Mouse (Mus musculus): Measurements from ENCODE around the gene Kremen2. TPM values are rescaled to one million over a fixed set of nuclear protein-coding genes. Genes with fewer than 3 reads are reported as not detected.

Kremen2 gene
- polyA plus RNA-seq, 1 experiment from 2014 or later: 0.25 TPM

GRCm38 (mm10) chr17:23770493-23770892 is 24.9 kb upstream of the Kremen2 start:
- H3K9ac ChIP-seq (ENCODE audit: low read length): peak overlapping the region; percentile 97
- peak overlapping the region; percentile 89 for H3K4me3 ChIP-seq (ENCODE audit: low read depth, low read length)
- H3K27me3 ChIP-seq (replicated peaks; ENCODE audit: control insufficient read depth, insufficient read depth, low read length): no peaks in the 10 kb centered on the region
- ATAC-seq (no peak), DNase-seq (ENCODE audit: low spot score) (peak; percentile 25)
- 13% methylated on average over 2 of the region's 2 CpGs for WGBS
- no peaks in the 10 kb centered on the region for H3K9me3 ChIP-seq (replicated peaks; ENCODE audit: control insufficient read depth, low read length)
- H3K4me1 ChIP-seq (ENCODE audit: control insufficient read depth, insufficient read depth, low read length): peaks cover 11% of the 10 kb centered on the region
- peak overlapping the region; percentile 84; the same call in 1 of the 2 replicates for H3K27ac ChIP-seq (ENCODE audit: low read depth, low read length)
- peaks cover 4% of the 10 kb centered on the region for H3K36me3 ChIP-seq (ENCODE audit: control insufficient read depth, insufficient read depth, low read length)
- H3K4me2 ChIP-seq (ENCODE audit: low read length): peak overlapping the region; percentile 72

- Histone ChIP-seq H3K9me3 (replicated peaks; ENCODE audit: control insufficient read depth, low read length) (no peaks in the 10 kb centered on the region), H3K36me3 (ENCODE audit: control insufficient read depth, insufficient read depth, low read length) (peaks cover 44% of the 10 kb centered on the region), H3K4me1 (ENCODE audit: control insufficient read depth, insufficient read depth, low read length) (no peaks in the 10 kb centered on the region), H3K4me2 (ENCODE audit: low read length) (no peak overlapping the region), H3K27ac (ENCODE audit: low read depth, low read length) (no peak overlapping the region), H3K9ac (ENCODE audit: low read length) (peak overlapping the region; percentile 17; the same call in 1 of the 2 replicates), H3K4me3 (ENCODE audit: low read depth, low read length) (no peak overlapping the region), H3K27me3 (replicated peaks; ENCODE audit: control insufficient read depth, insufficient read depth, low read length) (no peaks in the 10 kb centered on the region)
- WGBS: 86% methylated on average over 11 of the region's 11 CpGs
- peak; percentile 11; the same call in 1 of the 2 replicates for ATAC-seq
- no peak for DNase-seq (ENCODE audit: low spot score)
These were observed 17.3 kb upstream of the Kremen2 start for GRCm38 (mm10) chr17:23762976-23763375.

GRCm38 (mm10) chr17:23761155-23761554 is 15.5 kb upstream of the Kremen2 start:
- H3K27me3 ChIP-seq (replicated peaks; ENCODE audit: control insufficient read depth, insufficient read depth, low read length): no peaks in the 10 kb centered on the region
- H3K4me2 ChIP-seq (ENCODE audit: low read length): no peak overlapping the region
- no peaks in the 10 kb centered on the region for H3K4me1 ChIP-seq (ENCODE audit: control insufficient read depth, insufficient read depth, low read length)
- no peaks in the 10 kb centered on the region for H3K9me3 ChIP-seq (replicated peaks; ENCODE audit: control insufficient read depth, low read length)
- DNase-seq (ENCODE audit: low spot score): no peak
- no peak for ATAC-seq
- peaks cover 62% of the 10 kb centered on the region for H3K36me3 ChIP-seq (ENCODE audit: control insufficient read depth, insufficient read depth, low read length)
- no peak overlapping the region for H3K27ac ChIP-seq (ENCODE audit: low read depth, low read length)
- H3K4me3 ChIP-seq (ENCODE audit: low read depth, low read length): no peak overlapping the region
- H3K9ac ChIP-seq (ENCODE audit: low read length): no peak overlapping the region
- 95% methylated on average over 3 of the region's 3 CpGs for WGBS

- H3K4me1 ChIP-seq (ENCODE audit: control insufficient read depth, insufficient read depth, low read length): no peaks in the 10 kb centered on the region
- no peak overlapping the region for H3K4me2 ChIP-seq (ENCODE audit: low read length)
- no peaks in the 10 kb centered on the region for H3K27me3 ChIP-seq (replicated peaks; ENCODE audit: control insufficient read depth, insufficient read depth, low read length)
- no peak overlapping the region for H3K4me3 ChIP-seq (ENCODE audit: low read depth, low read length)
- ATAC-seq (no peak), DNase-seq (ENCODE audit: low spot score) (no peak)
- H3K9me3 ChIP-seq (replicated peaks; ENCODE audit: control insufficient read depth, low read length): no peaks in the 10 kb centered on the region
- 94% methylated on average over 9 of the region's 9 CpGs for WGBS
- peaks cover 71% of the 10 kb centered on the region for H3K36me3 ChIP-seq (ENCODE audit: control insufficient read depth, insufficient read depth, low read length)
- no peak overlapping the region for H3K27ac ChIP-seq (ENCODE audit: low read depth, low read length)
- H3K9ac ChIP-seq (ENCODE audit: low read length): no peak overlapping the region
These were observed 14.6 kb upstream of the Kremen2 start for GRCm38 (mm10) chr17:23760231-23760630.

GRCm38 (mm10) chr17:23758801-23759200 is 13.2 kb upstream of the Kremen2 start:
- H3K27me3 ChIP-seq (replicated peaks; ENCODE audit: control insufficient read depth, insufficient read depth, low read length): no peaks in the 10 kb centered on the region
- ATAC-seq (no peak), DNase-seq (ENCODE audit: low spot score) (no peak)
- H3K36me3 ChIP-seq (ENCODE audit: control insufficient read depth, insufficient read depth, low read length): peaks cover 81% of the 10 kb centered on the region
- no peak overlapping the region for H3K27ac ChIP-seq (ENCODE audit: low read depth, low read length)
- H3K4me3 ChIP-seq (ENCODE audit: low read depth, low read length): no peak overlapping the region
- no peaks in the 10 kb centered on the region for H3K9me3 ChIP-seq (replicated peaks; ENCODE audit: control insufficient read depth, low read length)
- H3K4me2 ChIP-seq (ENCODE audit: low read length): no peak overlapping the region
- no peaks in the 10 kb centered on the region for H3K4me1 ChIP-seq (ENCODE audit: control insufficient read depth, insufficient read depth, low read length)
- 63% methylated on average over 8 of the region's 8 CpGs for WGBS
- no peak overlapping the region for H3K9ac ChIP-seq (ENCODE audit: low read length)

- 97% methylated on average over 9 of the region's 9 CpGs for WGBS
- H3K9ac ChIP-seq (ENCODE audit: low read length): no peak overlapping the region
These were observed 11.9 kb upstream of the Kremen2 start for GRCm38 (mm10) chr17:23757581-23757980.

GRCm38 (mm10) chr17:23755689-23756088 is 10.1 kb upstream of the Kremen2 start:
- Histone ChIP-seq H3K9ac (ENCODE audit: low read length) (no peak overlapping the region), H3K9me3 (replicated peaks; ENCODE audit: control insufficient read depth, low read length) (no peaks in the 10 kb centered on the region), H3K4me2 (ENCODE audit: low read length) (no peak overlapping the region), H3K36me3 (ENCODE audit: control insufficient read depth, insufficient read depth, low read length) (peaks cover 93% of the 10 kb centered on the region), H3K4me3 (ENCODE audit: low read depth, low read length) (no peak overlapping the region), H3K27ac (ENCODE audit: low read depth, low read length) (no peak overlapping the region), H3K27me3 (replicated peaks; ENCODE audit: control insufficient read depth, insufficient read depth, low read length) (no peaks in the 10 kb centered on the region), H3K4me1 (ENCODE audit: control insufficient read depth, insufficient read depth, low read length) (no peaks in the 10 kb centered on the region)
- ATAC-seq (no peak), DNase-seq (ENCODE audit: low spot score) (no peak)
- 90% methylated on average over 13 of the region's 13 CpGs for WGBS

More at GRCm38 (mm10) chr17:23757581-23757980, 11.9 kb upstream of the Kremen2 start:
- ATAC-seq (no peak), DNase-seq (ENCODE audit: low spot score) (no peak)
- H3K4me1 ChIP-seq (ENCODE audit: control insufficient read depth, insufficient read depth, low read length): no peaks in the 10 kb centered on the region
- no peaks in the 10 kb centered on the region for H3K9me3 ChIP-seq (replicated peaks; ENCODE audit: control insufficient read depth, low read length)
- no peaks in the 10 kb centered on the region for H3K27me3 ChIP-seq (replicated peaks; ENCODE audit: control insufficient read depth, insufficient read depth, low read length)
- H3K4me2 ChIP-seq (ENCODE audit: low read length): no peak overlapping the region
- H3K36me3 ChIP-seq (ENCODE audit: control insufficient read depth, insufficient read depth, low read length): peaks cover 93% of the 10 kb centered on the region
- no peak overlapping the region for H3K27ac ChIP-seq (ENCODE audit: low read depth, low read length)
- no peak overlapping the region for H3K4me3 ChIP-seq (ENCODE audit: low read depth, low read length)

GRCm38 (mm10) chr17:23749400-23750191 is 4.0 kb upstream of the Kremen2 start:
- Histone ChIP-seq H3K4me1 (ENCODE audit: control insufficient read depth, insufficient read depth, low read length) (peaks cover 6% of the 10 kb centered on the region; the same call in 1 of the 2 replicates), H3K36me3 (ENCODE audit: control insufficient read depth, insufficient read depth, low read length) (peaks cover 45% of the 10 kb centered on the region), H3K9me3 (replicated peaks; ENCODE audit: control insufficient read depth, low read length) (no peaks in the 10 kb centered on the region), H3K27me3 (replicated peaks; ENCODE audit: control insufficient read depth, insufficient read depth, low read length) (peaks cover 26% of the 10 kb centered on the region), H3K27ac (ENCODE audit: low read depth, low read length) (no peak overlapping the region), H3K4me2 (ENCODE audit: low read length) (no peak overlapping the region), H3K4me3 (ENCODE audit: low read depth, low read length) (no peak overlapping the region), H3K9ac (ENCODE audit: low read length) (no peak overlapping the region; the same call in 1 of the 2 replicates)
- no peak for ATAC-seq
- 86% methylated on average over 11 of the region's 11 CpGs for WGBS
- DNase-seq (ENCODE audit: low spot score): no peak

All from forebrain, embryonic 14.5 days (tissue).